Mouse (Mus musculus): ENCODE data around the gene Ipo11. TPM values are rescaled to one million over a fixed set of nuclear protein-coding genes. Genes with fewer than 3 reads are reported as not detected.

Gene Ipo11
- polyA plus RNA-seq, 1 experiment: 11.7 TPM

DNA sequence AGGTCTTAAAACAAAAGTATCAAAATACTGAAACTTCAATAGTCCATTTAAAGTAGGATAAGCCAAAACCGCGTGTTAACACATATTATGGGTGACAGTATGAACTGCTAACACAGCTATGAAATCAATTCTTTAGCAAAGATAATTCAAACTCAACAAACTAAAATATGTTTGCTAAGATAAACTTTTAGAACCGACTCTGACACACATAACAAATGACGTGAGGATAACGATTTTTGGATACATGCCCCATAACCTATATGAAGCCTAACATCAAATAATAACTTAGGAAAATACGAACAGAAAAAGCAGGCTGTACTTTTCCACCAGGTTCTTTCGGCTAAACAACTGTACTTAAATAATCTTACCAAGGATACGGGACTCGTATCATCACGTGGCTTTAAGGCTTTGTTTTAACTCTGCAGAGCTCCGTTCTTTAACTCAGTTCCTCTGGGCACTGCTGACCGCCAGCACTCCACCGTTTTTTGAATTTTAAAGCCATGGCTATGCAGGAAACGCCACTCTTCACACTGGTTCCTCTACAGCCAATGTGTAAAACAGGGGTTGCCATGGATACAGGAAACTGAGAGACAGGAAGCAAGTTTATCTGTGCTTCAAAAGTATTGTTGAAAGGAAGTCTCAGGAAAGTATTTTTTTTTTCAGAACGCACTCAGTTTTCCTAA lies 100.8 kb downstream of the Ipo11 start:
- TF ChIP-seq POLR2A (IDR thresholded peaks at IDR 0.05; ENCODE audit: control insufficient read depth, low read depth, low read length) (no peak), CTCF (IDR thresholded peaks at IDR 0.05; ENCODE audit: control insufficient read depth, insufficient read depth, insufficient replicate concordance, low read depth, low read length) (no peak)
- H3K4me3 ChIP-seq (ENCODE audit: control insufficient read depth, low read depth, low read length): peak overlapping the region; percentile 11; the same call in 1 of the 2 replicates
- no peaks in the 10 kb centered on the region for H3K4me1 ChIP-seq (ENCODE audit: control insufficient read depth, insufficient read depth, low read length)
- no peaks in the 10 kb centered on the region for H3K27me3 ChIP-seq (ENCODE audit: control insufficient read depth, insufficient read depth, low read length)
- H3K36me3 ChIP-seq (ENCODE audit: control insufficient read depth, insufficient read depth, low read length): no peaks in the 10 kb centered on the region
- H3K27ac ChIP-seq (ENCODE audit: control insufficient read depth, insufficient read depth, low read depth, low read length): no peak overlapping the region

DNA sequence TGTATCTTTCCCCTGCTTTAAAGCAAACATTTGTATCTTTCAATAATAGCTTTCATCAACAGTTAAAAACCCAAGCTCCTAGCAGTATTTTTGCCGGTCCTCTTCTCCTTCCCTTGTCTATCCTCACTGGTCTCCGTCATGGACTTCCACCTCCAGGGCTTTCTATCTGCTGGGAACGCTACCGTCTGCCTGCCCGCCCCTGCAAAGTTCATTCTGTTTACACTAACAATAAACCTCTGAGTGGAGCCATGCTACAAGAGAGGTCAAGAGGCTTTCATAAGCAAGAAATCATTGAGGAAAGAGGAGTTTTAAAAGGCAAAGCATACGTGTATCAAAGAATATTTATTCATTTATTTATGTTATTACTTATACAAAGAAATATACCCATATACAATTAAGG lies 106.7 kb downstream of the Ipo11 start:
- Histone ChIP-seq H3K4me1 (ENCODE audit: control insufficient read depth, insufficient read depth, low read length) (no peaks in the 10 kb centered on the region), H3K4me3 (ENCODE audit: control insufficient read depth, low read depth, low read length) (no peak overlapping the region), H3K27ac (ENCODE audit: control insufficient read depth, insufficient read depth, low read depth, low read length) (no peak overlapping the region), H3K27me3 (ENCODE audit: control insufficient read depth, insufficient read depth, low read length) (no peaks in the 10 kb centered on the region), H3K36me3 (ENCODE audit: control insufficient read depth, insufficient read depth, low read length) (no peaks in the 10 kb centered on the region)
- no peak for TF ChIP-seq POLR2A (IDR thresholded peaks at IDR 0.05; ENCODE audit: control insufficient read depth, low read depth, low read length)
- TF ChIP-seq CTCF (IDR thresholded peaks at IDR 0.05; ENCODE audit: control insufficient read depth, insufficient read depth, insufficient replicate concordance, low read depth, low read length): no peak

DNA sequence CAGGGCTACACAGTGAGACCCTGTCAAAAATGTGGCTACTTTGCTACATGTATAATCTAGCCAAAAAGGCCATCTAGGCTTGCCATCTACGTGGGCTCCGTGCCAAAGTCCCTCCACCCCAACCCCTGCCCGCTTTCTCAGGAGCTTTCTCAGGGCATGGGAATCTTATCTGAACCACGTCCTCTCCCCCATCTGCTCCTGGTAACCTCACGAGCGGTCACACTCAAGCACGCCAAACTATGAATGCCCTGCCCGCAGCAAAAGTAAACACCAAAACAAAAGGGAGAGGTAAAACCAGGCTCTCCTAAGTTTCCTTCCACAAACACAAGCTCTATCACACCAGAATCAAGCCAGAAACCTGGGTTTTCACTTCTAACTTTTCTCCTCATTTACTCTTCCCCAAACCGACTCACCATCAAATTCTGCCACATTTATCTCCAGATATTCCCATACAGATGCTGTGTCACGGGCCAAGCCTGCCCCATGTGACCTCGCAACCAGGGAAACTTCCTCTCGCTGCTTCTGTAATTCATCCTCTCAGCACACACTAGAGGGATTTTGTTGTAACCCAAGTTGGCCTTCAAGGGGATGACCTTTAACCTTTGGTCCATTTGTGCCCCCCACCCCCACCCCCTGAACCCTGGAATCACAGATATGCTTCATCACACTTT lies 107.3 kb downstream of the Ipo11 start:
- Histone ChIP-seq H3K27ac (ENCODE audit: control insufficient read depth, insufficient read depth, low read depth, low read length) (no peak overlapping the region), H3K4me1 (ENCODE audit: control insufficient read depth, insufficient read depth, low read length) (no peaks in the 10 kb centered on the region), H3K27me3 (ENCODE audit: control insufficient read depth, insufficient read depth, low read length) (no peaks in the 10 kb centered on the region), H3K36me3 (ENCODE audit: control insufficient read depth, insufficient read depth, low read length) (no peaks in the 10 kb centered on the region), H3K4me3 (ENCODE audit: control insufficient read depth, low read depth, low read length) (no peak overlapping the region)
- no peak for TF ChIP-seq POLR2A (IDR thresholded peaks at IDR 0.05; ENCODE audit: control insufficient read depth, low read depth, low read length)
- TF ChIP-seq CTCF (IDR thresholded peaks at IDR 0.05; ENCODE audit: control insufficient read depth, insufficient read depth, insufficient replicate concordance, low read depth, low read length): no peak

DNA sequence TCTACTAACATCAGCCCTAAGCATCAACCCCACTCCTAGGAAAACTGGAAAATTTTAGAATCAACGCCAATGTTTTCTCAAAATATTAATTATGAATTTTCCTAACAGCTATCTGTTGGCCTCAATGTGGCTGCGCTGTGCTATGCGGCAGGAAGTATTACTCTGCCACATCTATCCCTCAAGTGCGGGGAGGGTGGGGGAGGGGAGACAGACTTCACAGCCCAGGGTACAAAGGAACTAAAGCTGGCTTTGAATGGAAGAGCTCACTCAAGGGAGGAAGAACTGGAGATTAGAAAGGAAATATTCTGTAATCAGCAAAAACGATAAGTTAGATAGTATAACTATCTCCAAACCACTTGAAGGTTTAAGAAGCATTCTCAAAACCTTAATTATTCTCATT lies 111.1 kb downstream of the Ipo11 start:
- no peaks in the 10 kb centered on the region for H3K27me3 ChIP-seq (ENCODE audit: control insufficient read depth, insufficient read depth, low read length)
- no peak overlapping the region for H3K4me3 ChIP-seq (ENCODE audit: control insufficient read depth, low read depth, low read length)
- no peak for TF ChIP-seq POLR2A (IDR thresholded peaks at IDR 0.05; ENCODE audit: control insufficient read depth, low read depth, low read length)
- no peak for TF ChIP-seq CTCF (IDR thresholded peaks at IDR 0.05; ENCODE audit: control insufficient read depth, insufficient read depth, insufficient replicate concordance, low read depth, low read length)
- H3K36me3 ChIP-seq (ENCODE audit: control insufficient read depth, insufficient read depth, low read length): no peaks in the 10 kb centered on the region
- no peak overlapping the region for H3K27ac ChIP-seq (ENCODE audit: control insufficient read depth, insufficient read depth, low read depth, low read length)
- no peaks in the 10 kb centered on the region for H3K4me1 ChIP-seq (ENCODE audit: control insufficient read depth, insufficient read depth, low read length)

DNA sequence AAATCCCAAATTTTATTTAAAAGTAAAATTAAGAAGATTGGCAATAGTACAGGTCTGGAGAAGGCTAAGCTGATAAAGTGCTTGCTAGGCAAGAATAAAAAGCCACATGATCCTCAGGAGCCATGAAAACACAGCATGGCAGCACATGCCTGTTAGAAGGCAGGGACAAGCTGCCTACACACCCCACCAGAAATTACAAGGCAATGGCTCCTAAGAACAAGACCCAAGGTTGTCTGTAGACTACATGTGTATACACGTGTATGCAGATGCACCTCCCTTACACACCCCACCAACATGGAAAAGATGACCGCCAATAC lies 112.9 kb downstream of the Ipo11 start:
- H3K36me3 ChIP-seq (ENCODE audit: control insufficient read depth, insufficient read depth, low read length): no peaks in the 10 kb centered on the region
- no peaks in the 10 kb centered on the region for H3K4me1 ChIP-seq (ENCODE audit: control insufficient read depth, insufficient read depth, low read length)
- TF ChIP-seq CTCF (IDR thresholded peaks at IDR 0.05; ENCODE audit: control insufficient read depth, insufficient read depth, insufficient replicate concordance, low read depth, low read length): no peak
- TF ChIP-seq POLR2A (IDR thresholded peaks at IDR 0.05; ENCODE audit: control insufficient read depth, low read depth, low read length): no peak
- no peak overlapping the region for H3K27ac ChIP-seq (ENCODE audit: control insufficient read depth, insufficient read depth, low read depth, low read length)
- H3K4me3 ChIP-seq (ENCODE audit: control insufficient read depth, low read depth, low read length): no peak overlapping the region
- H3K27me3 ChIP-seq (ENCODE audit: control insufficient read depth, insufficient read depth, low read length): no peaks in the 10 kb centered on the region

DNA sequence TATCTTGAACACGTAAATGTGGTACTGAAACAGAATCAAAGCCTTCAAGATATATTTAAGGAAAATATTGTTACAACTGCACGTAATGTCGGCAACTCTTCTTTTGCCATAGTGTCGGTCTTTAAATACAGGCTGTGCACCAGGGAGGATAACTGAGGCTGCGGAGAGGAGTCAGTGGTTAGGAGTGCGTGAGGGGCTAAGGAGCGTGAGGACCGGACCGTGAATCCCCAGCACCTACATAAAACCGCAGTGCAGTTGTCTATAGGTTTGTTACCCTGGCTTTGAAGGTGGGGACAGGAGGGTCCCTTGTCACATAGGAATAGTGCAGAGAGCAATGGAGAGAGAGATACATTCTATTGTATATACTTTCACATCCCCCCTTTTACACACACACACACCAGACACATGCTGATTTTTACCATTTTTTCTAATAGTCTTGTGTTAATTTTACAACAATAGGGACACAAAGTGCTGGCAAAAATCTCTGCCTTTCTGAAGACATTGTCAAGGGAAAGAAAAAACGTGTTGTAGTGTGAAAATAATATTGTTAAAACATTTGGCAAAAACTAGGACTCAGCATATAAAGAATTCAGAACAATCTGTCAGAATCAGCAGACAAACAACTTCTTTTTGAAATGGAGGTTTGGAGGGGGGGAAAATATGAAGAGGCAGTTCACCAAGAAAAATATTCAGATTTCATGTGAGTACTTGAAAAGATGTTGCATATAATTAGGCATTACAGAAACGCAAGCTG lies 113.5 kb downstream of the Ipo11 start:
- H3K4me1 ChIP-seq (ENCODE audit: control insufficient read depth, insufficient read depth, low read length): no peaks in the 10 kb centered on the region
- TF ChIP-seq POLR2A (IDR thresholded peaks at IDR 0.05; ENCODE audit: control insufficient read depth, low read depth, low read length) (no peak), CTCF (IDR thresholded peaks at IDR 0.05; ENCODE audit: control insufficient read depth, insufficient read depth, insufficient replicate concordance, low read depth, low read length) (no peak)
- H3K27me3 ChIP-seq (ENCODE audit: control insufficient read depth, insufficient read depth, low read length): no peaks in the 10 kb centered on the region
- no peak overlapping the region for H3K4me3 ChIP-seq (ENCODE audit: control insufficient read depth, low read depth, low read length)
- H3K27ac ChIP-seq (ENCODE audit: control insufficient read depth, insufficient read depth, low read depth, low read length): no peak overlapping the region
- no peaks in the 10 kb centered on the region for H3K36me3 ChIP-seq (ENCODE audit: control insufficient read depth, insufficient read depth, low read length)

DNA sequence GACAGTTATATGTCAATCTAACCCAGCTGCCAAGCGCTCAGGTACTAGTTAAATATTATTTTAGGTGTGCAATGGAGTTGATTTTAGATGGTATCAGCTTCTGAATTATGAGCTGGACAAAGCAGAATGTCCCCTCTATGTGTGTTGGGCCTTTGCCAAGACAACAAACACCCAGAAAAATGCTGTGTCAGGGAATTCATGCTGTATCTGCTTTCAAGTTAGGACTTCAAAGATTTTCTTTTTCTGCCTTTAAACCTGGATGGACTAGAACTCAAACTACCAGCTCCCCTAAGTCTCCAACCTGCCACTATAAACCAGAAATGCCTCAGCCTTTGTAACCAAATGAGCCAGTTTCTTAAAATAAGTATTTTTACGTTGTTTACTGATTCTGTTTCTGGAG lies 116.6 kb downstream of the Ipo11 start:
- no peak overlapping the region for H3K4me3 ChIP-seq (ENCODE audit: control insufficient read depth, low read depth, low read length)
- TF ChIP-seq POLR2A (IDR thresholded peaks at IDR 0.05; ENCODE audit: control insufficient read depth, low read depth, low read length): no peak
- TF ChIP-seq CTCF (IDR thresholded peaks at IDR 0.05; ENCODE audit: control insufficient read depth, insufficient read depth, insufficient replicate concordance, low read depth, low read length): no peak
- no peaks in the 10 kb centered on the region for H3K4me1 ChIP-seq (ENCODE audit: control insufficient read depth, insufficient read depth, low read length)
- H3K27me3 ChIP-seq (ENCODE audit: control insufficient read depth, insufficient read depth, low read length): no peaks in the 10 kb centered on the region
- no peak overlapping the region for H3K27ac ChIP-seq (ENCODE audit: control insufficient read depth, insufficient read depth, low read depth, low read length)
- H3K36me3 ChIP-seq (ENCODE audit: control insufficient read depth, insufficient read depth, low read length): no peaks in the 10 kb centered on the region
